Comparison of ENCODE assay signal across 18 mouse cellular contexts in the genomic region with DNA sequence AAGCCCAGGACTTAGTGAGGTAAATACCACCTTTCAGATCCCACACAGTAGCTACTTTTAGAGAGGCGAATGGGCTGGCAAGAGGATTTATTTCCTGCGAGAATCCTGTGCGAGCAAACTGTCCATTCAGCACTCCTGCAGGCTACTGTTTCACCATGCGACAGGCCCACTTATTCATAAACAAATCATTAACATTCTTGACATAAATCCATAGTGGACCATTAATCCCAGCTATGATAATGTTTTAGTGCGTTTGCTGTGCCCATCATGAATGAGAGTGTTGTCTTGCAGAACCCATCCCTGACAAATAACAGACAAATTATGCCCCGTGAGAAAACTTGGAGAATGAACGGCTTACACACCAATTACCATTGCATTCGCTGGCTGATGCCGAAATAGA.
DNase-seq lines count a peak whose midpoint lies in the region; ATAC-seq and TF ChIP-seq lines count a peak whose summit lies in the region.
"Had no signal": no experiment of that assay in that cellular context is flagged by ENCODE, and none has a peak within 500 bp of the region (broad histone marks: within the 10 kb centered on the region; RNA-seq: fewer than 3 reads in every experiment).

No protein-coding gene starts in this region.

- TF ChIP-seq EP300 in stomach, postnatal 0 days (optimal IDR thresholded peaks at IDR 0.05): no peak

- H3K4me1 ChIP-seq in forebrain, embryonic 16.5 days (replicated peaks; ENCODE audit: control insufficient read depth, insufficient read depth, low read length): 0 out of 2 replicates have a peak, but pooled peaks cover 3% of the 10 kb centered on the region
- no peaks in the 10 kb centered on the region for H3K4me1 ChIP-seq in forebrain, embryonic 10.5 days
- H3K4me1 ChIP-seq in midbrain, embryonic 13.5 days (replicated peaks): peaks cover 11% of the 10 kb centered on the region
- peaks cover 7% of the 10 kb centered on the region; the same call in 1 of the 2 replicates for H3K4me1 ChIP-seq in midbrain, embryonic 14.5 days (ENCODE audit: control insufficient read depth, insufficient read depth, low read length)
- H3K4me1 ChIP-seq in neural tube, embryonic 14.5 days (ENCODE audit: control insufficient read depth, insufficient read depth, low read length): 0 out of 2 replicates have a peak, but pooled peaks cover 3% of the 10 kb centered on the region
- H3K4me1 ChIP-seq in stomach, postnatal 0 days (replicated peaks; ENCODE audit: control insufficient read depth, insufficient read depth): no peaks in the 10 kb centered on the region
- H3K4me1 ChIP-seq: kidney, embryonic 15.5 days; limb, embryonic 15.5 days had no signal

- no peaks in the 10 kb centered on the region for H3K36me3 ChIP-seq in forebrain, embryonic 16.5 days (ENCODE audit: control insufficient read depth, insufficient read depth)
- no peaks in the 10 kb centered on the region for H3K36me3 ChIP-seq in forebrain, embryonic 10.5 days (replicated peaks)
- no peaks in the 10 kb centered on the region for H3K36me3 ChIP-seq in midbrain, embryonic 13.5 days
- no peaks in the 10 kb centered on the region for H3K36me3 ChIP-seq in midbrain, embryonic 14.5 days (ENCODE audit: control insufficient read depth, insufficient read depth, low read length)
- no peaks in the 10 kb centered on the region for H3K36me3 ChIP-seq in neural tube, embryonic 14.5 days (ENCODE audit: control insufficient read depth, insufficient read depth, low read length)
- H3K36me3 ChIP-seq in stomach, postnatal 0 days (ENCODE audit: control insufficient read depth, insufficient read depth, low read length): no peaks in the 10 kb centered on the region
- H3K36me3 ChIP-seq: kidney, embryonic 15.5 days; limb, embryonic 15.5 days; midbrain, embryonic 15.5 days had no signal

- no peak overlapping the region for H3K27ac ChIP-seq in forebrain, embryonic 16.5 days (ENCODE audit: low read length)
- no peak overlapping the region for H3K27ac ChIP-seq in forebrain, embryonic 10.5 days
- H3K27ac ChIP-seq in midbrain, embryonic 13.5 days: 0 out of 2 replicates have a peak overlapping the region, but pooled peaks have one; percentile 6
- H3K27ac ChIP-seq in midbrain, embryonic 14.5 days (replicated peaks; ENCODE audit: low read depth, low read length): no peak overlapping the region
- no peak overlapping the region for H3K27ac ChIP-seq in neural tube, embryonic 14.5 days (ENCODE audit: low read depth, low read length)
- H3K27ac ChIP-seq in stomach, postnatal 0 days (replicated peaks): no peak overlapping the region
- H3K27ac ChIP-seq: kidney, embryonic 15.5 days; limb, embryonic 15.5 days; midbrain, embryonic 15.5 days had no signal

- TF ChIP-seq CTCF in brain, embryonic 14.5 days (IDR thresholded peaks at IDR 0.05; ENCODE audit: borderline replicate concordance, extremely low read depth, insufficient read depth, insufficient read length): no peak
- no peak for TF ChIP-seq CTCF in stomach, postnatal 0 days (IDR thresholded peaks at IDR 0.05; ENCODE audit: low read depth)

- DNase-seq in forebrain, embryonic 10.5 days (ENCODE audit: extremely low spot score, low spot score): no peak
- no peak for DNase-seq in midbrain, embryonic 14.5 days
- peak; percentile 65 for DNase-seq in brain, embryonic 14.5 days (ENCODE audit: low read depth)
- no peak for DNase-seq in stomach, postnatal 0 days (ENCODE audit: low spot score)
- DNase-seq: adrenal gland, postnatal 25 days; cerebellum, adult 9-11 months; heart, postnatal 14 days; layer of hippocampus, postnatal 36 days; lung, postnatal 4 days had no signal

- H3K27me3 ChIP-seq in forebrain, embryonic 16.5 days (replicated peaks; ENCODE audit: control insufficient read depth, insufficient read depth, low read length): no peaks in the 10 kb centered on the region
- no peaks in the 10 kb centered on the region for H3K27me3 ChIP-seq in forebrain, embryonic 10.5 days (ENCODE audit: poor library complexity, severe bottlenecking)
- no peaks in the 10 kb centered on the region for H3K27me3 ChIP-seq in midbrain, embryonic 13.5 days
- no peaks in the 10 kb centered on the region for H3K27me3 ChIP-seq in midbrain, embryonic 14.5 days (ENCODE audit: control insufficient read depth, insufficient read depth, low read length)
- H3K27me3 ChIP-seq in neural tube, embryonic 14.5 days (ENCODE audit: control insufficient read depth, insufficient read depth, low read length): no peaks in the 10 kb centered on the region
- no peaks in the 10 kb centered on the region for H3K27me3 ChIP-seq in stomach, postnatal 0 days (ENCODE audit: control insufficient read depth, insufficient read depth, low read length)
- H3K27me3 ChIP-seq: kidney, embryonic 15.5 days; limb, embryonic 15.5 days; midbrain, embryonic 15.5 days; Patski had no signal

- 0 out of 2 replicates have a peak overlapping the region, but pooled peaks have one; percentile 4 for H3K4me2 ChIP-seq in forebrain, embryonic 16.5 days (ENCODE audit: low read length)
- H3K4me2 ChIP-seq in midbrain, embryonic 13.5 days (replicated peaks): no peak overlapping the region
- H3K4me2 ChIP-seq in midbrain, embryonic 14.5 days (ENCODE audit: low read length): no peak overlapping the region
- peak overlapping the region; percentile 19; the same call in 1 of the 2 replicates for H3K4me2 ChIP-seq in neural tube, embryonic 14.5 days (ENCODE audit: low read depth, low read length)
- H3K4me2 ChIP-seq in stomach, postnatal 0 days (replicated peaks; ENCODE audit: low read depth): no peak overlapping the region
- H3K4me2 ChIP-seq: heart, embryonic 11.5 days; kidney, embryonic 15.5 days; limb, embryonic 15.5 days; midbrain, embryonic 15.5 days had no signal

- no peak overlapping the region for H3K4me3 ChIP-seq in forebrain, embryonic 16.5 days (replicated peaks; ENCODE audit: low read length)
- no peak overlapping the region for H3K4me3 ChIP-seq in forebrain, embryonic 10.5 days
- no peak overlapping the region for H3K4me3 ChIP-seq in midbrain, embryonic 13.5 days (replicated peaks)
- H3K4me3 ChIP-seq in midbrain, embryonic 14.5 days (replicated peaks; ENCODE audit: low read depth, low read length): no peak overlapping the region
- H3K4me3 ChIP-seq in neural tube, embryonic 14.5 days (ENCODE audit: low read depth, low read length): no peak overlapping the region
- H3K4me3 ChIP-seq in stomach, postnatal 0 days (ENCODE audit: low read depth, low read length): no peak overlapping the region
- H3K4me3 ChIP-seq: kidney, embryonic 15.5 days; limb, embryonic 15.5 days; midbrain, embryonic 15.5 days had no signal

- no peak overlapping the region for H3K9ac ChIP-seq in forebrain, embryonic 16.5 days (replicated peaks; ENCODE audit: low read depth, low read length)
- H3K9ac ChIP-seq in midbrain, embryonic 13.5 days (replicated peaks): no peak overlapping the region
- H3K9ac ChIP-seq in midbrain, embryonic 14.5 days (replicated peaks; ENCODE audit: low read length): no peak overlapping the region
- no peak overlapping the region for H3K9ac ChIP-seq in neural tube, embryonic 14.5 days (replicated peaks; ENCODE audit: low read depth, low read length)
- H3K9ac ChIP-seq in stomach, postnatal 0 days (ENCODE audit: low read length): no peak overlapping the region
- H3K9ac ChIP-seq: kidney, embryonic 15.5 days; limb, embryonic 15.5 days; midbrain, embryonic 15.5 days had no signal

- 20% methylated on average over 9 of the region's 9 CpGs for WGBS in forebrain, embryonic 16.5 days
- 75% methylated on average over 9 of the region's 9 CpGs for WGBS in forebrain, embryonic 10.5 days
- 35% methylated on average over 9 of the region's 9 CpGs for WGBS in midbrain, embryonic 13.5 days
- WGBS in midbrain, embryonic 14.5 days: 27% methylated on average over 9 of the region's 9 CpGs
- WGBS in neural tube, embryonic 14.5 days: 13% methylated on average over 9 of the region's 9 CpGs
- WGBS in stomach, postnatal 0 days: 47% methylated on average over 9 of the region's 9 CpGs

- no peaks in the 10 kb centered on the region for H3K9me3 ChIP-seq in forebrain, embryonic 16.5 days (ENCODE audit: control insufficient read depth, low read length)
- no peaks in the 10 kb centered on the region for H3K9me3 ChIP-seq in forebrain, embryonic 10.5 days
- H3K9me3 ChIP-seq in midbrain, embryonic 13.5 days: no peaks in the 10 kb centered on the region
- H3K9me3 ChIP-seq in midbrain, embryonic 14.5 days (ENCODE audit: control insufficient read depth, low read length): no peaks in the 10 kb centered on the region
- H3K9me3 ChIP-seq in neural tube, embryonic 14.5 days (ENCODE audit: control insufficient read depth, low read length): no peaks in the 10 kb centered on the region
- H3K9me3 ChIP-seq in stomach, postnatal 0 days (ENCODE audit: control insufficient read depth, low read length): no peaks in the 10 kb centered on the region
- H3K9me3 ChIP-seq: kidney, embryonic 15.5 days; limb, embryonic 15.5 days; midbrain, embryonic 15.5 days had no signal

- no peak for ATAC-seq in forebrain, embryonic 16.5 days
- ATAC-seq in midbrain, embryonic 13.5 days: no peak
- ATAC-seq in midbrain, embryonic 14.5 days (ENCODE audit: low FRiP score, low TSS enrichment): no peak
- ATAC-seq in neural tube, embryonic 14.5 days (ENCODE audit: low read depth): peak; percentile 53; the same call in 1 of the 2 replicates
- no peak for ATAC-seq in stomach, postnatal 0 days (ENCODE audit: low FRiP score, low TSS enrichment)
- ATAC-seq: activated CD4-positive, CD25-positive, alpha-beta regulatory T cell, adult 4 months; midbrain, embryonic 15.5 days; Patski had no signal

- no peak for TF ChIP-seq POLR2A in brain, embryonic 14.5 days (IDR thresholded peaks at IDR 0.05; ENCODE audit: borderline replicate concordance, extremely low read depth, insufficient read depth, insufficient read length, poor library complexity, severe bottlenecking)

Comparison
In these comparisons a context has a peak if more than half of its experiments do, and no peak if none do; other contexts are left out.
1. H3K4me2 ChIP-seq: peak in forebrain, embryonic 16.5 days (single experiment) and neural tube, embryonic 14.5 days (single experiment); none in midbrain, embryonic 13.5 days (single experiment), midbrain, embryonic 14.5 days (single experiment) and stomach, postnatal 0 days (single experiment).